In genomic region chr6:38703526-38703925, GRCm38 (mm10) we compare ENCODE assay signal across 21 mouse cellular contexts. TPM values are rescaled to one million over a fixed set of nuclear protein-coding genes. Genes with fewer than 3 reads are reported as not detected.
A peak's percentile ranks its signal among the peaks of the same experiment; 100 is the strongest.
DNase-seq lines count a peak whose midpoint lies in the region; ATAC-seq and TF ChIP-seq lines count a peak whose summit lies in the region.
"Had no signal": no experiment of that assay in that cellular context is flagged by ENCODE, and none has a peak within 500 bp of the region (broad histone marks: within the 10 kb centered on the region; RNA-seq: fewer than 3 reads in every experiment).

No protein-coding gene starts in this region.

- H3K9me3 ChIP-seq in hindbrain, embryonic 16.5 days (ENCODE audit: control insufficient read depth, low read length) = no peaks in the 10 kb centered on the region
- no peaks in the 10 kb centered on the region for H3K9me3 ChIP-seq in hindbrain, embryonic 13.5 days
- no peaks in the 10 kb centered on the region for H3K9me3 ChIP-seq in lung, embryonic 16.5 days (ENCODE audit: control insufficient read depth, low read length)
- H3K9me3 ChIP-seq in heart, postnatal 0 days (replicated peaks; ENCODE audit: control insufficient read depth, low read length) = no peaks in the 10 kb centered on the region
- H3K9me3 ChIP-seq: embryonic facial prominence, embryonic 13.5 days; forebrain, embryonic 13.5 days; hindbrain, embryonic 15.5 days; intestine, embryonic 15.5 days; midbrain, embryonic 10.5 days; neural tube, embryonic 15.5 days had no signal

- H3K27me3 ChIP-seq in heart, adult 2 months (ENCODE audit: control insufficient read depth, insufficient read depth, low read length) = no peaks in the 10 kb centered on the region
- H3K27me3 ChIP-seq in hindbrain, embryonic 16.5 days (replicated peaks; ENCODE audit: control insufficient read depth, insufficient read depth, low read length) = no peaks in the 10 kb centered on the region
- no peaks in the 10 kb centered on the region for H3K27me3 ChIP-seq in hindbrain, embryonic 13.5 days
- no peaks in the 10 kb centered on the region for H3K27me3 ChIP-seq in lung, embryonic 16.5 days (ENCODE audit: control insufficient read depth, insufficient read depth, low read depth, low read length)
- no peaks in the 10 kb centered on the region for H3K27me3 ChIP-seq in heart, postnatal 0 days (ENCODE audit: control insufficient read depth, insufficient read depth, low read length)
- H3K27me3 ChIP-seq: embryonic facial prominence, embryonic 13.5 days; forebrain, embryonic 13.5 days; hindbrain, embryonic 15.5 days; intestine, embryonic 15.5 days; neural tube, embryonic 15.5 days had no signal

- peak overlapping the region; percentile 72 for H3K27ac ChIP-seq in heart, adult 2 months
- no peak overlapping the region for H3K27ac ChIP-seq in hindbrain, embryonic 16.5 days (ENCODE audit: low read depth, low read length)
- no peak overlapping the region for H3K27ac ChIP-seq in hindbrain, embryonic 13.5 days
- no peak overlapping the region for H3K27ac ChIP-seq in lung, embryonic 16.5 days (ENCODE audit: low read length)
- H3K27ac ChIP-seq in heart, postnatal 0 days (ENCODE audit: low read depth) = peak overlapping the region; percentile 82
- H3K27ac ChIP-seq: embryonic facial prominence, embryonic 13.5 days; forebrain, embryonic 13.5 days; hindbrain, embryonic 15.5 days; intestine, embryonic 15.5 days; macrophage; midbrain, embryonic 10.5 days; neural tube, embryonic 15.5 days had no signal

- TF ChIP-seq CTCF in heart, adult 2 months (IDR thresholded peaks at IDR 0.05) = no peak
- no peak for TF ChIP-seq CTCF in heart, postnatal 0 days (IDR thresholded peaks at IDR 0.05; ENCODE audit: low read depth)

- H3K4me1 ChIP-seq in heart, adult 2 months (ENCODE audit: control insufficient read depth, insufficient read depth, low read length) = peaks cover 4% of the 10 kb centered on the region
- H3K4me1 ChIP-seq in hindbrain, embryonic 16.5 days (ENCODE audit: control insufficient read depth, insufficient read depth, low read depth, low read length) = no peaks in the 10 kb centered on the region
- no peaks in the 10 kb centered on the region for H3K4me1 ChIP-seq in hindbrain, embryonic 13.5 days (replicated peaks)
- peaks cover 7% of the 10 kb centered on the region; the same call in 1 of the 2 replicates for H3K4me1 ChIP-seq in lung, embryonic 16.5 days (replicated peaks; ENCODE audit: control insufficient read depth, insufficient read depth, low read length)
- peaks cover 26% of the 10 kb centered on the region for H3K4me1 ChIP-seq in heart, postnatal 0 days (ENCODE audit: control insufficient read depth, insufficient read depth)
- H3K4me1 ChIP-seq: forebrain, embryonic 13.5 days; hindbrain, embryonic 15.5 days; midbrain, embryonic 10.5 days; neural tube, embryonic 15.5 days had no signal

- H3K36me3 ChIP-seq in heart, adult 2 months (ENCODE audit: control insufficient read depth, insufficient read depth, low read length) = no peaks in the 10 kb centered on the region
- peaks cover 30% of the 10 kb centered on the region for H3K36me3 ChIP-seq in hindbrain, embryonic 16.5 days (ENCODE audit: control insufficient read depth, insufficient read depth, low read length)
- H3K36me3 ChIP-seq in hindbrain, embryonic 13.5 days = peaks cover 79% of the 10 kb centered on the region
- H3K36me3 ChIP-seq in lung, embryonic 16.5 days (ENCODE audit: control insufficient read depth, insufficient read depth, low read length) = peaks cover 15% of the 10 kb centered on the region
- peaks cover 48% of the 10 kb centered on the region for H3K36me3 ChIP-seq in heart, postnatal 0 days (replicated peaks; ENCODE audit: control insufficient read depth, insufficient read depth, low read length)

- intact Hi-C loops in heart, adult 2 months (cut with DNase I) = no loop called here
- intact Hi-C loops in heart, postnatal 10 days (cut with DNase I) = no loop called here

- no peak overlapping the region for H3K9ac ChIP-seq in heart, adult 2 months (ENCODE audit: low read depth, low read length)
- H3K9ac ChIP-seq in hindbrain, embryonic 16.5 days (ENCODE audit: low read depth, low read length) = 0 out of 2 replicates have a peak overlapping the region, but pooled peaks have one; percentile 13
- H3K9ac ChIP-seq in hindbrain, embryonic 13.5 days = no peak overlapping the region
- H3K9ac ChIP-seq in lung, embryonic 16.5 days (ENCODE audit: low read length) = no peak overlapping the region
- H3K9ac ChIP-seq in heart, postnatal 0 days (replicated peaks; ENCODE audit: low read depth, low read length) = 0 out of 2 replicates have a peak overlapping the region, but pooled peaks have one; percentile 12
- H3K9ac ChIP-seq: embryonic facial prominence, embryonic 13.5 days; forebrain, embryonic 13.5 days; hindbrain, embryonic 15.5 days; intestine, embryonic 15.5 days; liver, postnatal 0 days; neural tube, embryonic 15.5 days had no signal

- DNase-seq in heart, adult 2 months = no peak
- DNase-seq in heart, postnatal 10 days = no peak
- DNase-seq in lung, postnatal 25 days (ENCODE audit: low spot score) = no peak
- no peak for DNase-seq in heart, postnatal 0 days (ENCODE audit: low spot score)
- no peak for DNase-seq in right cerebral cortex, adult 18-20 months
- DNase-seq: cerebellum, adult 8-10 months; cerebellum, postnatal 36 days; gastrocnemius, postnatal 14 days; liver, postnatal 0 days had no signal

- H3K4me3 ChIP-seq in heart, adult 2 months = no peak overlapping the region
- no peak overlapping the region for H3K4me3 ChIP-seq in hindbrain, embryonic 16.5 days (ENCODE audit: low read length)
- H3K4me3 ChIP-seq in hindbrain, embryonic 13.5 days = no peak overlapping the region
- H3K4me3 ChIP-seq in lung, embryonic 16.5 days (ENCODE audit: low read length) = no peak overlapping the region
- no peak overlapping the region for H3K4me3 ChIP-seq in heart, postnatal 0 days (ENCODE audit: low read depth, low read length)
- H3K4me3 ChIP-seq: embryonic facial prominence, embryonic 13.5 days; erythroblast, embryonic 14.5 days; forebrain, embryonic 13.5 days; hindbrain, embryonic 15.5 days; intestine, embryonic 15.5 days; midbrain, embryonic 10.5 days; neural tube, embryonic 15.5 days had no signal

- ATAC-seq in hindbrain, embryonic 16.5 days = peak; percentile 35; the same call in 1 of the 2 replicates
- no peak for ATAC-seq in hindbrain, embryonic 13.5 days (ENCODE audit: low FRiP score)
- ATAC-seq in lung, embryonic 16.5 days (ENCODE audit: low read depth) = 0 out of 2 replicates have a peak, but pooled peaks have one; percentile 18
- no peak for ATAC-seq in heart, postnatal 0 days (ENCODE audit: insufficient read depth, low read depth)
- ATAC-seq: forebrain, embryonic 13.5 days; intestine, embryonic 15.5 days; liver, postnatal 0 days had no signal

- no peaks in the 10 kb centered on the region for H3K79me2 ChIP-seq in heart, adult 2 months (replicated peaks; ENCODE audit: control insufficient read depth, insufficient read depth, low read length)

- no peak overlapping the region for H3K4me2 ChIP-seq in hindbrain, embryonic 16.5 days (ENCODE audit: low read length)
- H3K4me2 ChIP-seq in hindbrain, embryonic 13.5 days = no peak overlapping the region
- no peak overlapping the region for H3K4me2 ChIP-seq in lung, embryonic 16.5 days (ENCODE audit: low read depth, low read length)
- no peak overlapping the region for H3K4me2 ChIP-seq in heart, postnatal 0 days (ENCODE audit: low read depth, low read length)
- H3K4me2 ChIP-seq: embryonic facial prominence, embryonic 13.5 days; forebrain, embryonic 13.5 days; hindbrain, embryonic 15.5 days; intestine, embryonic 15.5 days; liver, embryonic 11.5 days; neural tube, embryonic 15.5 days had no signal

- TF ChIP-seq EP300 in heart, adult 2 months (IDR thresholded peaks at IDR 0.05; ENCODE audit: insufficient read depth, low read depth, low read length) = no peak
- TF ChIP-seq EP300 in heart, postnatal 0 days (IDR thresholded peaks at IDR 0.05; ENCODE audit: low read depth) = no peak

- TF ChIP-seq POLR2A in heart, adult 2 months (IDR thresholded peaks at IDR 0.05; ENCODE audit: insufficient read depth, low read depth, low read length) = no peak

- WGBS in heart, adult 2 months = 83% methylated on average over 6 of the region's 6 CpGs
- WGBS in hindbrain, embryonic 16.5 days = 89% methylated on average over 6 of the region's 6 CpGs
- 95% methylated on average over 6 of the region's 6 CpGs for WGBS in hindbrain, embryonic 13.5 days
- WGBS in lung, embryonic 16.5 days = 74% methylated on average over 6 of the region's 6 CpGs
- 66% methylated on average over 6 of the region's 6 CpGs for WGBS in heart, postnatal 0 days

RNA-seq across cellular contexts. Expression of gene Clec2l, which starts 40.7 kb away (rescaled TPM):
- under 1 TPM; 0.52 to 0.84 TPM for total RNA-seq in heart, adult 2 months (2021)
- polyA plus RNA-seq in heart, adult 2 months (2012; rRNA removed) = 5.9 and 6.7 TPM in 2 replicates
- 1 to 10 TPM; 2.8 to 3.3 TPM for total RNA-seq in heart, postnatal 10 days (2021)
- polyA plus RNA-seq in hindbrain, embryonic 16.5 days (2015; fragmentation: Nextera tagmentation; extraction: Ambion mirVana) = 27.4 and 28.2 TPM in 2 replicates
- polyA plus RNA-seq in hindbrain, embryonic 13.5 days (2015; fragmentation: Nextera tagmentation; extraction: Ambion mirVana) = 8.9 and 11.2 TPM in 2 replicates
- 0.51 and 0.68 TPM in 2 replicates for polyA plus RNA-seq in lung, embryonic 16.5 days (2015; fragmentation: Nextera tagmentation; extraction: Ambion mirVana)
- 3.4 and 3.9 TPM in 2 replicates for total RNA-seq in heart, postnatal 0 days (2014; rRNA removed; ENCODE audit: low replicate concordance)
- polyA plus RNA-seq in heart, postnatal 0 days (2015; fragmentation: Nextera tagmentation; extraction: Ambion mirVana) = 1.0 and 1.2 TPM in 2 replicates
- polyA plus RNA-seq: liver, postnatal 0 days; macrophage had no signal

Comparison
In these comparisons a context has a peak if more than half of its experiments do, and no peak if none do; other contexts are left out.
1. H3K9ac ChIP-seq: peak in hindbrain, embryonic 16.5 days (single experiment) and heart, postnatal 0 days (single experiment); none in heart, adult 2 months (single experiment), hindbrain, embryonic 13.5 days (single experiment) and lung, embryonic 16.5 days (single experiment).
2. ATAC-seq: peak in hindbrain, embryonic 16.5 days (single experiment) and lung, embryonic 16.5 days (single experiment); none in hindbrain, embryonic 13.5 days (single experiment) and heart, postnatal 0 days (single experiment).
3. H3K27ac ChIP-seq: peak in heart, adult 2 months (single experiment) and heart, postnatal 0 days (single experiment); none in hindbrain, embryonic 16.5 days (single experiment), hindbrain, embryonic 13.5 days (single experiment) and lung, embryonic 16.5 days (single experiment).